In genomic region chr8:78648918-78649317, GRCm38 (mm10) we compare ENCODE assay signal across 9 mouse cellular contexts.
DNase-seq lines count a peak whose midpoint lies in the region; ATAC-seq lines count a peak whose summit lies in the region.
"Had no signal": no experiment of that assay in that cellular context is flagged by ENCODE, and none has a peak within 500 bp of the region (broad histone marks: within the 10 kb centered on the region; RNA-seq: fewer than 3 reads in every experiment).

No protein-coding gene starts in this region.

- H3K27ac ChIP-seq in heart, embryonic 12.5 days (ENCODE audit: poor library complexity, severe bottlenecking), result no peak overlapping the region
- H3K27ac ChIP-seq: lung, embryonic 15.5 days had no signal

- no peak overlapping the region for H3K4me2 ChIP-seq in heart, embryonic 12.5 days
- H3K4me2 ChIP-seq: lung, embryonic 15.5 days had no signal

- peak; percentile 80 for DNase-seq in heart, adult 8-10 months (ENCODE audit: low spot score)
- peak; percentile 9 for DNase-seq in MEL-GATA-1-ER (ENCODE audit: extremely low read depth, low read depth)
- DNase-seq in cerebellum, postnatal 10 days, result peak; percentile 82 to 83
- peak; percentile 79 to 82 for DNase-seq in heart, postnatal 14 days
- DNase-seq in left cerebral cortex, postnatal 10 days (ENCODE audit: extremely low spot score in 1 of 2, low spot score in 2 of 2), result peak; percentile 48 to 71
- DNase-seq in ovary, postnatal 36 days (ENCODE audit: low spot score), result peak; percentile 54
- peak; percentile 29 for DNase-seq in urinary bladder, postnatal 10 days (ENCODE audit: low spot score)

- no peak overlapping the region for H3K4me3 ChIP-seq in heart, embryonic 12.5 days
- H3K4me3 ChIP-seq: lung, embryonic 15.5 days had no signal

- 42% methylated on average over 7 of the region's 7 CpGs for WGBS in heart, embryonic 12.5 days

- no peaks in the 10 kb centered on the region for H3K27me3 ChIP-seq in heart, embryonic 12.5 days (replicated peaks)
- H3K27me3 ChIP-seq: lung, embryonic 15.5 days had no signal

- peaks cover 4% of the 10 kb centered on the region; the same call in 1 of the 2 replicates for H3K36me3 ChIP-seq in heart, embryonic 12.5 days
- H3K36me3 ChIP-seq: lung, embryonic 15.5 days had no signal

- peaks cover 5% of the 10 kb centered on the region for H3K9me3 ChIP-seq in heart, embryonic 12.5 days (replicated peaks)
- H3K9me3 ChIP-seq: lung, embryonic 15.5 days had no signal

- intact Hi-C loops in heart, postnatal 14 days (cut with DNase I), result loop anchor here (2.0 to 5.0 kb wide), 2 partner anchors 142 to 408 kb away; partner anchors contain the start of genes Rbmxl1 and Slc10a7
- intact Hi-C loops in left cerebral cortex, postnatal 10 days (cut with DNase I), result loop anchor here (1.0 to 10.0 kb wide), 4 partner anchors 224 to 1014 kb away; no protein-coding TSS in a partner anchor

- no peak overlapping the region for H3K9ac ChIP-seq in heart, embryonic 12.5 days
- H3K9ac ChIP-seq: lung, embryonic 15.5 days had no signal

- peaks cover 22% of the 10 kb centered on the region for H3K4me1 ChIP-seq in heart, embryonic 12.5 days (replicated peaks)

- no peak for ATAC-seq in heart, embryonic 12.5 days (ENCODE audit: insufficient number of reproducible peaks, low FRiP score)

Comparison
In these comparisons a context has a peak if more than half of its experiments do, and no peak if none do; other contexts are left out.
1. DNase-seq: peak in every context shown above with its lines; median percentile 82 in cerebellum, postnatal 10 days; 80 in heart, postnatal 14 days; 80 in heart, adult 8-10 months; 60 in left cerebral cortex, postnatal 10 days; 54 in ovary, postnatal 36 days; 29 in urinary bladder, postnatal 10 days; 9 in MEL-GATA-1-ER.